Mouse (Mus musculus) brain, embryonic 14.5 days (tissue): ENCODE measurements around the gene Coq10b. TPM values are rescaled to one million over a fixed set of nuclear protein-coding genes. Genes with fewer than 3 reads are reported as not detected.
"Not testable (repeated sequence)": the region's sequence is repeated elsewhere in the genome, so short reads cannot be mapped to it uniquely, and the experiment has no call there.

ENCODE experiments used
- DNase-seq: peaks from one replicate; pipeline ENCODE4 v3.0.0-alpha.2; 2011; ENCODE audit warnings: low read depth
- CTCF ChIP-seq: fragments of 200-500 bp; IDR thresholded peaks from 2 replicates; pipeline ENCODE4 v1.5.1; 2012; ENCODE audit warnings: inconsistent platforms, mild to moderate bottlenecking, moderate library complexity, borderline replicate concordance; ENCODE audit not compliant: insufficient read depth, insufficient read length; ENCODE audit errors: extremely low read depth
- POLR2A ChIP-seq: fragments of 200-500 bp; IDR thresholded peaks from 2 replicates; pipeline ENCODE4 v1.6.1; 2012; ENCODE audit warnings: mild to moderate bottlenecking, inconsistent platforms, borderline replicate concordance; ENCODE audit not compliant: poor library complexity, insufficient read depth, insufficient read length, severe bottlenecking; ENCODE audit errors: extremely low read depth
- polyA plus RNA-seq: library from polyadenylated mRNA; depleted of rRNA; stranded (reverse); fragments of >200 nt; gene quantifications from 2 replicates; pipeline ENCODE4 v1.2.3, GENCODE M21; 2012

Coq10b gene
- polyA plus RNA-seq, 1 experiment: 20.3 TPM

GRCm38 (mm10) chr1:55031026-55031779, 21.4 kb upstream of the Coq10b start:
- TF ChIP-seq POLR2A (no peak), CTCF (no peak)
- DNase-seq: no peak

GRCm38 (mm10) chr1:55039944-55040343, 12.6 kb upstream of the Coq10b start:
- TF ChIP-seq CTCF: no peak
- TF ChIP-seq POLR2A: no peak
- DNase-seq: no peak

GRCm38 (mm10) chr1:55041691-55042090, 10.9 kb upstream of the Coq10b start:
- TF ChIP-seq POLR2A: no peak
- TF ChIP-seq CTCF: no peak
- DNase-seq: no peak

- DNase-seq: no peak
- no peak for TF ChIP-seq POLR2A
- TF ChIP-seq CTCF: no peak
These were observed 10.3 kb upstream of the Coq10b start for GRCm38 (mm10) chr1:55042246-55042645.

- DNase-seq: no peak
- TF ChIP-seq CTCF (no peak), POLR2A (no peak)
These were observed 9.4 kb upstream of the Coq10b start for GRCm38 (mm10) chr1:55043164-55043563.

- DNase-seq: no peak
- no peak for TF ChIP-seq CTCF
- TF ChIP-seq POLR2A: no peak
These were observed 3.6 kb upstream of the Coq10b start for GRCm38 (mm10) chr1:55048841-55049587.

GRCm38 (mm10) chr1:55051671-55052070, 899 bp upstream of the Coq10b start:
- no peak for DNase-seq
- TF ChIP-seq CTCF: no peak

- peak; percentile 49 for DNase-seq
- TF ChIP-seq CTCF (no peak), POLR2A (no peak)
These were observed 435 bp downstream of the Coq10b start for GRCm38 (mm10) chr1:55053005-55053404.

- no peak for DNase-seq
These were observed 1.0 kb downstream of the Coq10b start for GRCm38 (mm10) chr1:55053596-55053995.

GRCm38 (mm10) chr1:55055322-55056115, 2.9 kb downstream of the Coq10b start:
- TF ChIP-seq CTCF: no peak
- no peak for TF ChIP-seq POLR2A
- no peak for DNase-seq

More at GRCm38 (mm10) chr1:55053596-55053995, 1.0 kb downstream of the Coq10b start:
- TF ChIP-seq POLR2A: no peak
- no peak for TF ChIP-seq CTCF

- not testable (repeated sequence) for DNase-seq
These were observed 5.8 kb downstream of the Coq10b start for GRCm38 (mm10) chr1:55058383-55058782.

- no peak for DNase-seq
- TF ChIP-seq CTCF (no peak), POLR2A (no peak)
These were observed 8.5 kb downstream of the Coq10b start for GRCm38 (mm10) chr1:55061099-55061498.

GRCm38 (mm10) chr1:55061772-55062171, 9.2 kb downstream of the Coq10b start:
- TF ChIP-seq POLR2A: no peak
- TF ChIP-seq CTCF: no peak
- no peak for DNase-seq

GRCm38 (mm10) chr1:55072328-55072727, 19.8 kb downstream of the Coq10b start:
- DNase-seq: not testable (repeated sequence)
